Mouse (Mus musculus) ES-Bruce4 (cell line): ENCODE results near the gene Celsr2.

Experiments used
- CTCF ChIP-seq: IDR thresholded peaks from one replicate; pipeline ENCODE4 v1.8.1; 2011; ENCODE audit warnings: low read depth, low read length
- EP300 ChIP-seq: IDR thresholded peaks from 2 replicates; pipeline ENCODE4 v1.6.1; 2011; ENCODE audit warnings: low read depth, low read length; ENCODE audit not compliant: insufficient read depth
- POLR2A ChIP-seq: IDR thresholded peaks from one replicate; pipeline ENCODE4 v1.8.1; 2011; ENCODE audit warnings: low read length; ENCODE audit not compliant: insufficient read depth

DNA sequence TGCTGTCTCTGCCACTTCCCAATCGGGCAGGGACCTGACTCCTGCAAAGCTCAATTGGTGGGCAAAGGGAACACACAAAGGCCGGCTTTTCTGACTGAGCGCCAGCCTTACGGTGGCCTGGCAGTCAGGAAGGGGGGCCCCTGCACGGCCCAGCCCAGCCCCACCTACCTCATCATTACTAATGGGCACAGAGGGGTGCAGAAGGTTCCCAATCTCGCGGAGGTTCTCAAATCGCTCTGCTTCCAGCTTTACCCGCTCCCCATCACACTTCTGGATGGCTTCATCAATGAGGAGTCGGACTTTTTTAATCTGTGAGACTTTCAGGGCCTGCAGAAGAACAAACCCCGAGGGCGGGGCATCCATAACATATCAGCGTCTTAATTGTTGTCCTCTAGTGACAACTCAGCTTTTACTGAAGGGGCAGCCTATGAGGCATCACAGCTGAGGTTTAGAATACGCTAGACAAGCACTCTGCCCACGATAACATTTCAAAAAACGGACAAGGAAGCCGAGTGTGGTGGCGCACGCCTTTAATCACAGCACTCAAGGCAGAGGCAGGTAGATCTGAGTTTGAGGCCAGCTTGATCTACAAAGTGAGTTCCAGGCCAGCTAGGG lies 18.6 kb upstream of the Celsr2 start:
- TF ChIP-seq POLR2A, result no peak
- no peak for TF ChIP-seq CTCF
- TF ChIP-seq EP300, result no peak
